ENCODE assay signal across 8 mouse cellular contexts in the genomic region with DNA sequence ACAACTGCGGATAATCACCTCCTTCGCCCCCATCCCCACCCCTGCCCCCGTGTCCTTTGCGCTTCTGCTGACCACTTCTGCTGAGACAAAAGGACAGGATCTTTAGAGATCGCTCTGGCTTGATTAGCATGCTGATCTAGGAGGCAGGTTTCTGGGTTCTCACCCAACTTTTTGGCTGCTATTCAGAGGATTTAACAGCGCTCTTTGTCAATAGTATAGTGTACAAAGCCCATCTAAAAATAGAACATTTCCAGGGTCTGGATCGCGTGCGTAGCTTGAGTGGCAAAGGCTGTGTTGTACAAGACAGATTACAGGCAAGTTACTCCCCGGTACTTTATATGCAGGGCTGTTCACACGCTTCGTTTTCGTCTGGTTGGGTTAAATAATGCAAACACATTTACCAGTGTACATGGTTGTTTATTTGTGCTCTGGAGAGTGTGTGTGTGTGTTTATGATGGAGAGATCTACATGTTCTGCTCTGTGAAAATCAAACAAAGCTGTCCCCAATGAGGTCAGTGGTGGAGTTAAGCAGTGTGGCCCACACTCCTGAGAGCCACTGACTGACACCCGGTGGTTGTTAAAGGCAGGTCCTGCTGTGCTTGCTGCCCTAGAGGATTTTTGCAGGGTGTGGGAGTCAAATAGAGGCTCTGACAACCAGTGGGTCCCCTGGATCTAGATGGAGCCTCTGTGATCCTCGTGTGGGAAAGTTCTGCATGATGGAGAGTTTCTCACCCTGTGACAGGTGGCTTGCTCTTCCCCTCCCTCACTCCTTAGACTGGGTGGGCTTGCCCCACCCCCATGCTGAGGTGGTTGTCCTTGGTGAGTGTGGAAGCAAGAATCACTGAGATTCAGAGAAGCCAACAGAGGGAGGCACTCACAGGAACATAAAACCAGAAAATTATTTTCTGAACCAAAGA.
DNase-seq lines count a peak whose midpoint lies in the region; ATAC-seq lines count a peak whose summit lies in the region.

No protein-coding gene starts in this region.

- no peaks in the 10 kb centered on the region for H3K36me3 ChIP-seq in forebrain, embryonic 13.5 days (ENCODE audit: poor library complexity, severe bottlenecking)
- H3K36me3 ChIP-seq in intestine, embryonic 14.5 days (ENCODE audit: control insufficient read depth, insufficient read depth, low read length): no peaks in the 10 kb centered on the region
- H3K36me3 ChIP-seq in lung, embryonic 15.5 days: no peaks in the 10 kb centered on the region

- peak; percentile 43; the same call in 1 of the 2 replicates for ATAC-seq in cerebellum, adult (ENCODE audit: insufficient number of reproducible peaks, low FRiP score, low TSS enrichment)
- peak; percentile 87 for ATAC-seq in forebrain, embryonic 13.5 days
- peak; percentile 68 for ATAC-seq in intestine, embryonic 14.5 days (replicated peaks; ENCODE audit: low FRiP score, low TSS enrichment, low read depth)
- ATAC-seq in lung, embryonic 15.5 days (ENCODE audit: borderline replicate concordance, extremely low read depth, low FRiP score, low TSS enrichment): peak; percentile 63; the same call in 1 of the 2 replicates

- peak overlapping the region; percentile 45 for H3K4me3 ChIP-seq in forebrain, embryonic 13.5 days
- peak overlapping the region; percentile 39 for H3K4me3 ChIP-seq in intestine, embryonic 14.5 days (ENCODE audit: low read depth, low read length)
- H3K4me3 ChIP-seq in lung, embryonic 15.5 days: peak overlapping the region; percentile 30

- peak overlapping the region; percentile 67 for H3K9ac ChIP-seq in forebrain, embryonic 13.5 days
- peak overlapping the region; percentile 41 for H3K9ac ChIP-seq in intestine, embryonic 14.5 days (ENCODE audit: low read length)
- H3K9ac ChIP-seq in lung, embryonic 15.5 days: no peak overlapping the region

- 0 out of 2 replicates have a peak, but pooled peaks cover 6% of the 10 kb centered on the region for H3K27me3 ChIP-seq in forebrain, embryonic 13.5 days
- no peaks in the 10 kb centered on the region for H3K27me3 ChIP-seq in intestine, embryonic 14.5 days (replicated peaks; ENCODE audit: control insufficient read depth, insufficient read depth, low read length)
- no peaks in the 10 kb centered on the region; the same call in 1 of the 2 replicates for H3K27me3 ChIP-seq in lung, embryonic 15.5 days

- H3K4me2 ChIP-seq in forebrain, embryonic 13.5 days: peak overlapping the region; percentile 70
- H3K4me2 ChIP-seq in intestine, embryonic 14.5 days (ENCODE audit: low read length): peak overlapping the region; percentile 69
- H3K4me2 ChIP-seq in lung, embryonic 15.5 days: peak overlapping the region; percentile 61

- H3K27ac ChIP-seq in forebrain, embryonic 13.5 days: peak overlapping the region; percentile 73
- peak overlapping the region; percentile 36; the same call in 1 of the 2 replicates for H3K27ac ChIP-seq in intestine, embryonic 14.5 days (ENCODE audit: low read depth)
- no peak overlapping the region for H3K27ac ChIP-seq in lung, embryonic 15.5 days

- no peak for DNase-seq in cerebellum, adult 8-10 months
- peak; percentile 52 for DNase-seq in Muller cell, postnatal 12 days (ENCODE audit: inconsistent ontology term)
- peak; percentile 60 for DNase-seq in intestine, embryonic 14.5 days (ENCODE audit: low spot score)
- DNase-seq in retina, embryonic 14.5 days (ENCODE audit: low spot score): peak; percentile 47
- DNase-seq in layer of hippocampus, adult 9-11 months: no peak

- 4% methylated on average over 15 of the region's 15 CpGs for WGBS in forebrain, embryonic 13.5 days
- 6% methylated on average over 15 of the region's 15 CpGs for WGBS in intestine, embryonic 14.5 days
- WGBS in lung, embryonic 15.5 days: 6% methylated on average over 15 of the region's 15 CpGs

- H3K4me1 ChIP-seq in forebrain, embryonic 13.5 days: peaks cover 12% of the 10 kb centered on the region
- peaks cover 15% of the 10 kb centered on the region; the same call in 1 of the 2 replicates for H3K4me1 ChIP-seq in intestine, embryonic 14.5 days (replicated peaks; ENCODE audit: control insufficient read depth, insufficient read depth, low read length)
- peaks cover 10% of the 10 kb centered on the region for H3K4me1 ChIP-seq in lung, embryonic 15.5 days

- H3K9me3 ChIP-seq in forebrain, embryonic 13.5 days (replicated peaks): no peaks in the 10 kb centered on the region; the same call in 1 of the 2 replicates
- no peaks in the 10 kb centered on the region for H3K9me3 ChIP-seq in intestine, embryonic 14.5 days (ENCODE audit: control insufficient read depth, low read length)
- no peaks in the 10 kb centered on the region for H3K9me3 ChIP-seq in lung, embryonic 15.5 days

Comparison
In these comparisons a context has a peak if more than half of its experiments do, and no peak if none do; other contexts are left out.
1. DNase-seq: peak in Muller cell, postnatal 12 days (single experiment), intestine, embryonic 14.5 days (single experiment) and retina, embryonic 14.5 days (single experiment); none in cerebellum, adult 8-10 months (single experiment) and layer of hippocampus, adult 9-11 months (single experiment).
2. Peak in every context shown above with its lines, with median percentiles within 50 percentile points of each other: ATAC-seq, H3K4me2 ChIP-seq and H3K4me3 ChIP-seq.